Mouse (Mus musculus): ENCODE data around the gene Rfc3. TPM values are rescaled to one million over a fixed set of nuclear protein-coding genes. Genes with fewer than 3 reads are reported as not detected.

The Rfc3 gene
- polyA plus RNA-seq, 2 experiments, result 30.4 to 54.5 TPM

GRCm38 (mm10) chr5:151644845-151645244, 6.2 kb downstream of the Rfc3 start:
- no peak overlapping the region for H3K9ac ChIP-seq (replicated peaks)
- no peaks in the 10 kb centered on the region for H3K27me3 ChIP-seq (ENCODE audit: control insufficient read depth, insufficient read depth, low read length)
- no peak overlapping the region for H3K4me2 ChIP-seq (ENCODE audit: low read depth)
- 79% methylated on average over 7 of the region's 7 CpGs for WGBS (ENCODE audit: insufficient replicate concordance)
- no peak overlapping the region for H3K27ac ChIP-seq
- H3K4me3 ChIP-seq (ENCODE audit: insufficient read depth in 1 of 2, low read depth in 2 of 2, low read length in 2 of 2), result no peak overlapping the region
- H3K9me3 ChIP-seq (ENCODE audit: control insufficient read depth, low read length), result no peaks in the 10 kb centered on the region
- peaks cover 0 to 4% of the 10 kb centered on the region in 2 experiments; a peak in 1 of 4 replicates for H3K4me1 ChIP-seq (replicated peaks; ENCODE audit: control insufficient read depth in 2 of 2, insufficient read depth in 2 of 2, low read length in 1 of 2)
- ATAC-seq (ENCODE audit: insufficient read depth), result no peak
- peak; percentile 86 for TF ChIP-seq CTCF (IDR thresholded peaks at IDR 0.05; ENCODE audit: low read depth)
- no peak for TF ChIP-seq EP300 (IDR thresholded peaks at IDR 0.05; ENCODE audit: low read depth)
- DNase-seq (ENCODE audit: low read depth in 3 of 3, low spot score in 3 of 3), result peak in 1 of 3 experiments; percentile 23
- peaks cover 67% of the 10 kb centered on the region for H3K36me3 ChIP-seq (replicated peaks; ENCODE audit: control insufficient read depth, insufficient read depth, low read depth)

DNA sequence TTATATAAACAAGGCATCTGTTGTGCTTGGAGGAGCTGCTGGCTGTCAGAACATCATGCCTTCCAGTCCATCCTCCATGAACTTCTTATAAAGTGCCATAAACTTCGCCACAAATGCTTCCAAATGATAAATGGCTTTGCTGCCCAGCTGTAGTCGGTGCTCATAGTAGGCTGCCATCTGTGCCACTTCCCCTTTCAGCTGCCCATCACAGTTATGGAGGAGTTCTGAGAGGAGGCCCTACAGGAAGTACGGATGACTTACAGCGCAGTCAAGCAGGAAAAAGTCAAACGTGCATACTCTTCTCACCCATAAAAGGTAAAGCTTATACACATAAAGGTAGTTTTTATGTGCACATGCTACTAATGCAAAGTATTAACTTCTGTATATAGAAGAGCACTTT, 8.2 kb downstream of the Rfc3 start:
- DNase-seq (ENCODE audit: low read depth in 3 of 3, low spot score in 3 of 3) (no peak), ATAC-seq (ENCODE audit: insufficient read depth) (no peak; the same call in 1 of the 2 replicates)
- 49% methylated on average over 5 of the region's 5 CpGs for WGBS (ENCODE audit: insufficient replicate concordance)

DNA sequence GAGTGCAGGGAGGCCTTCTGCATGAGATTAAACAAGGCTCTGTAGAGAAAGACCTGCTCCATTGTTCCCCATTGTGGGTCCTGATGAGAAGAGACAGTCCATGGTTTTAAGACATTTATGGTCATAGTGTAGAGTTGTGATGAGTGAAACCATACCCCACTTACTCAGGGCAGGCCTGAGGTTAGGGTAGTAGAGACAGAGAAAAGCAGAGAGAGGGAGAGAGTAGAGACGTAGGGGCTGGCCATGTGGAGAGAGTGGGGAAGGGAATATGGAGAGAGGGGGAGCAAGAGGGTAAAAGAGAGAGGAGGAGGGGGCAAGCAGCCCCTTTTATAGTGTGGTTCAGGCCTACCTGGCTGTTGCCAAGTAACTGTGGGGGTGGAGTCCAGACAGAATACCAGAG, 8.9 kb downstream of the Rfc3 start:
- WGBS (ENCODE audit: insufficient replicate concordance), result 85% methylated on average over 1 of the region's 1 CpGs
- Histone ChIP-seq H3K9me3 (ENCODE audit: control insufficient read depth, low read length) (no peaks in the 10 kb centered on the region), H3K4me2 (ENCODE audit: low read depth) (no peak overlapping the region)

More for the DNA sequence above, 8.2 kb downstream of the Rfc3 start:
- H3K27ac ChIP-seq, result no peak overlapping the region
- H3K36me3 ChIP-seq (replicated peaks; ENCODE audit: control insufficient read depth, insufficient read depth, low read depth), result peaks cover 55% of the 10 kb centered on the region
- no peak overlapping the region for H3K4me2 ChIP-seq (ENCODE audit: low read depth)
- no peak overlapping the region for H3K9ac ChIP-seq (replicated peaks)
- no peak for TF ChIP-seq CTCF (IDR thresholded peaks at IDR 0.05; ENCODE audit: low read depth)
- no peak for TF ChIP-seq EP300 (IDR thresholded peaks at IDR 0.05; ENCODE audit: low read depth)
- no peaks in the 10 kb centered on the region for H3K9me3 ChIP-seq (ENCODE audit: control insufficient read depth, low read length)
- H3K4me3 ChIP-seq (ENCODE audit: insufficient read depth in 1 of 2, low read depth in 2 of 2, low read length in 2 of 2), result no peak overlapping the region
- H3K4me1 ChIP-seq (replicated peaks; ENCODE audit: control insufficient read depth in 2 of 2, insufficient read depth in 2 of 2, low read length in 1 of 2), result no peaks in the 10 kb centered on the region
- H3K27me3 ChIP-seq (ENCODE audit: control insufficient read depth, insufficient read depth, low read length), result no peaks in the 10 kb centered on the region

DNA sequence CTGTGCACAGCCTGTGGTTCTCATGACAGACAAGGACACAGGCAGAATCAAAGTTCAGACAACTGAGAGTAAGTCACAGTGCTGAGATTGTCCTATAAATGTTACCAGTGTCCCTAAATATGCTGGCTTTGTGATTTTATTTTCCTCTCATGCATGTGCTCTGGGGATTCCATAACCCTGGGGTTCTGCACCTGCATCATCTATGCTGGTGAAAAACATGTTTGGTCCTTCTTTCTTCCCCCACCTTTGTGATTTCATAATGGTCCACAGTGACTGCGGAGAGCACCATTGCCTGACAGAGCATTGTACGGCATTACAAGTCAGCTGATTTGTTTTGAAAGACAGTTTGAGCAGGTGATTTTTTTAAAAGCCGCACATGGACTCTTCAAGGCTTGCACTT, 45.1 kb downstream of the Rfc3 start, which contains the start of gene Vmn2r18:
Vmn2r18 (minus strand) TSS at position 101 of the 400 bp plus-strand sequence.
- Histone ChIP-seq H3K36me3 (replicated peaks; ENCODE audit: control insufficient read depth, insufficient read depth, low read depth) (no peaks in the 10 kb centered on the region), H3K4me2 (ENCODE audit: low read depth) (no peak within 1 kb of the TSS), H3K9me3 (ENCODE audit: control insufficient read depth, low read length) (no peaks in the 10 kb centered on the region), H3K27ac (no peak within 1 kb of the TSS), H3K9ac (replicated peaks) (no peak within 1 kb of the TSS), H3K4me3 (ENCODE audit: insufficient read depth in 1 of 2, low read depth in 2 of 2, low read length in 2 of 2) (no peak within 1 kb of the TSS), H3K27me3 (ENCODE audit: control insufficient read depth, insufficient read depth, low read length) (no peaks in the 10 kb centered on the region), H3K4me1 (replicated peaks; ENCODE audit: control insufficient read depth in 2 of 2, insufficient read depth in 2 of 2, low read length in 1 of 2) (no peaks in the 10 kb centered on the region)
- DNase-seq (ENCODE audit: low read depth in 3 of 3, low spot score in 3 of 3) (no peak), ATAC-seq (ENCODE audit: insufficient read depth) (no peak)
- 78% methylated on average over 3 of the region's 3 CpGs for WGBS (ENCODE audit: insufficient replicate concordance)
- TF ChIP-seq CTCF (IDR thresholded peaks at IDR 0.05; ENCODE audit: low read depth), result no peak
- no peak for TF ChIP-seq EP300 (IDR thresholded peaks at IDR 0.05; ENCODE audit: low read depth)

More for the DNA sequence above, 8.9 kb downstream of the Rfc3 start:
- no peak for DNase-seq (ENCODE audit: low read depth in 3 of 3, low spot score in 3 of 3)
- H3K27ac ChIP-seq, result no peak overlapping the region
- ATAC-seq (ENCODE audit: insufficient read depth), result no peak
- no peaks in the 10 kb centered on the region for H3K4me1 ChIP-seq (replicated peaks; ENCODE audit: control insufficient read depth in 2 of 2, insufficient read depth in 2 of 2, low read length in 1 of 2)
- TF ChIP-seq CTCF (IDR thresholded peaks at IDR 0.05; ENCODE audit: low read depth), result no peak
- no peak for TF ChIP-seq EP300 (IDR thresholded peaks at IDR 0.05; ENCODE audit: low read depth)
- H3K4me3 ChIP-seq (ENCODE audit: insufficient read depth in 1 of 2, low read depth in 2 of 2, low read length in 2 of 2), result no peak overlapping the region
- no peaks in the 10 kb centered on the region for H3K27me3 ChIP-seq (ENCODE audit: control insufficient read depth, insufficient read depth, low read length)
- H3K36me3 ChIP-seq (replicated peaks; ENCODE audit: control insufficient read depth, insufficient read depth, low read depth), result peaks cover 48% of the 10 kb centered on the region
- H3K9ac ChIP-seq (replicated peaks), result no peak overlapping the region

DNA sequence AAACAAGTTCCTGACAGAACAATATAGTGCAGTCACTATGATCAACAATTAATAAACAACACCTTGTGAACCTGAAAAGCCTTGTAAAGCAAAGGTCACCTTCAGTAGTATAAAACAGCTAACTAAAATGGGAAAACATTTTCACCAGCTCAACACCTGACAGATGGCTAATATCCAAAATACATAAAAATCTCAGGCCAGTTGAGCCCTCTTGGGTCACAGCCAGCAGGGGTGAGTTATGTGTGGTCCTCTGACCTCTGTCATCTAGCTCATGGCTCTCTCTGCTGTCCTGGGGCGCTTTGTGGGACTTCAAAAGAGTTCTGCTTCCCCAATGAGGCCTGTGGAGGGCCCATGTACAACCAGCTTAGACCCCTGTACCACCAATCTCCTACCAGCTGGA, 49.3 kb downstream of the Rfc3 start:
- H3K27ac ChIP-seq, result no peak overlapping the region
- H3K4me2 ChIP-seq (ENCODE audit: low read depth), result no peak overlapping the region
- no peak for TF ChIP-seq CTCF (IDR thresholded peaks at IDR 0.05; ENCODE audit: low read depth)
- no peak for TF ChIP-seq EP300 (IDR thresholded peaks at IDR 0.05; ENCODE audit: low read depth)
- no peak overlapping the region for H3K9ac ChIP-seq (replicated peaks)
- H3K4me1 ChIP-seq (replicated peaks; ENCODE audit: control insufficient read depth in 2 of 2, insufficient read depth in 2 of 2, low read length in 1 of 2), result no peaks in the 10 kb centered on the region
- H3K36me3 ChIP-seq (replicated peaks; ENCODE audit: control insufficient read depth, insufficient read depth, low read depth), result no peaks in the 10 kb centered on the region
- H3K4me3 ChIP-seq (ENCODE audit: insufficient read depth in 1 of 2, low read depth in 2 of 2, low read length in 2 of 2), result no peak overlapping the region
- H3K27me3 ChIP-seq (ENCODE audit: control insufficient read depth, insufficient read depth, low read length), result no peaks in the 10 kb centered on the region
- no peak for ATAC-seq (ENCODE audit: insufficient read depth)
- no peaks in the 10 kb centered on the region for H3K9me3 ChIP-seq (ENCODE audit: control insufficient read depth, low read length)
- WGBS (ENCODE audit: insufficient replicate concordance), result 46% methylated on average over 1 of the region's 1 CpGs
- DNase-seq (ENCODE audit: low read depth in 3 of 3, low spot score in 3 of 3), result no peak

Other genes starting within 250 kb of the Rfc3 start
- not detected in 2 replicates for gene Gm42906, start 223.1 kb downstream of the Rfc3 start, polyA plus RNA-seq (2012; rRNA removed)
- not detected in 2 replicates for gene Gm42906, start 223.1 kb downstream of the Rfc3 start, polyA plus RNA-seq (2014; fragmentation: Nextera tagmentation; extraction: Ambion mirVana)
- gene Vmn2r18, start 45.2 kb downstream of the Rfc3 start, polyA plus RNA-seq (2012; rRNA removed), result not detected in 2 replicates
- not detected in 2 replicates for gene Vmn2r18, start 45.2 kb downstream of the Rfc3 start, polyA plus RNA-seq (2014; fragmentation: Nextera tagmentation; extraction: Ambion mirVana)